Mouse (Mus musculus): ENCODE results near the gene Nell1.

The Nell1 gene

GRCm38 (mm10) chr7:50053704-50054103 is 79.0 kb downstream of the Nell1 start:
- DNase-seq: no peak

GRCm38 (mm10) chr7:50094461-50094860 is 119.8 kb downstream of the Nell1 start:
- no peak for DNase-seq

DNA sequence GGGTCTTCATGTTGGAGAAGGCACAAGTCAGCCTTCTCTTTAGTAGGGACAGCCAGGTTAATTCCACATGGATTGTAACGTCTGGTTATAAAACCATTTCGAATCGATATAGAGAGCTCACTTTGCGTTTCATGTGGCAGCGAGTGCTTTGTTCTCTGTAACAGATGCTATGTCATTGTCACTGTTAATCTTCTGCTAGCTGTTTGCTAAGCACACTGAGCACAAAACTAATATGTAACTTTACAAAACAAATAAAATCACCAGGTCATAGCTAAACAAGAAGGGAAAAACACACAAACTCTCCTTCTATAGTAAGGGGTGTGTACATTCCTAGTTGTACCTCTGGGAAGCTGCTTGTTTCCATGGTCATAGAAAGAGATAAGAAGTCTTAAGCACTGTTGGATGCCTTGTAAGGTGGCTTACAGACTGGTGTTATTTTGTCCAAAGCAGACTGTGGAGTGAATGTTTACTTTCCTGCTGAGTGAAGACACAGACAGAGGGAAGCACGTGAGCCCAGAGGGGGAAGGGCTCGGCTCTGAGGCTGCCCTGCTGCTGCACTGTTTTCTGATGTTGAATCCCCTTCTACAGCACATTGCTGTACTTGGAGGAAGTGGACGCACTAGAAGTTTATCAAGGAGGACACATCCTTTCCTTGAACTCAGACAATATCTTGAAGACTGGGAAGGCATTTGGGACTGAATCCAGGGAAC is 131.1 kb downstream of the Nell1 start:
- DNase-seq: no peak

GRCm38 (mm10) chr7:50107261-50107660 is 132.6 kb downstream of the Nell1 start:
- no peak for DNase-seq

DNA sequence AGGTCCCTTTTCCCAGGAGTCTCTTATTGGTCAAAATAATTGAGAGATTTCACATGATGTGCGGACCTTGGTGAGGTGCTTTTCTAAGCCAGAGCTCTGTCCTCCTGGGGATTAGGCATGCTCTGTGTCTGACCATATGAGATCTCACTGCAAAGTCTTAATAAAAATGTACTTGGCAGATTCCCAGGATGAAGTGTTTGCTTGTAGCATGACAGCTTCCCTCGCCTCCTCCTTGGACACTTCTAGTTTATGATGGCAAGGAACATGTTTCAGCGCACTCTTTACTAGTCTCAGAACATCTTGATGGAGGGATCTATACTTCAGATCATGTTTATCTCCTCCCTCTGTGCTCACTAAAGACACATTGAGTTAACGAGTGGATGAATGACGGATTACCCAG is 143.7 kb downstream of the Nell1 start:
- no peak for DNase-seq

GRCm38 (mm10) chr7:50137706-50138105 is 163.0 kb downstream of the Nell1 start:
- DNase-seq: no peak

DNA sequence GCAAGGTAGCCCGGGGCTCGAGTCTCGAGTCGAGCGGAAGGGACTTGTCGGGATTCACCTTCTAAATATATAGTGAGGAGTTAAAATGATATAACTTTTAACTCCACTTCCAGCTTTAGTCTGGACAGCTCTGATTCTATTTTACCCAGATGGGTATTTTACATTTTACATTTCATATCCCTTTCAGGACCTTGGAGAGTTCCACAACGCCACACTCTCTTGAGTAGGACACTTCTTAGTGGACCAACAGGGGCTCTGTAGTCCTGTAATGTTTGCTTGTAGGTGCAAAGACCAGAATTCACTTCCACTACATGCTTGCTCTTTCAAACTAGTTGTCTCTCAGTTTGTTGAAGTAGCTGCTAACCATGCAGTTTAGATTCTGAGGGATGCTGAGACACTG is 174.7 kb downstream of the Nell1 start:
- no peak for DNase-seq

- no peak for DNase-seq
Measured at GRCm38 (mm10) chr7:50150838-50151237, 176.2 kb downstream of the Nell1 start.

DNA sequence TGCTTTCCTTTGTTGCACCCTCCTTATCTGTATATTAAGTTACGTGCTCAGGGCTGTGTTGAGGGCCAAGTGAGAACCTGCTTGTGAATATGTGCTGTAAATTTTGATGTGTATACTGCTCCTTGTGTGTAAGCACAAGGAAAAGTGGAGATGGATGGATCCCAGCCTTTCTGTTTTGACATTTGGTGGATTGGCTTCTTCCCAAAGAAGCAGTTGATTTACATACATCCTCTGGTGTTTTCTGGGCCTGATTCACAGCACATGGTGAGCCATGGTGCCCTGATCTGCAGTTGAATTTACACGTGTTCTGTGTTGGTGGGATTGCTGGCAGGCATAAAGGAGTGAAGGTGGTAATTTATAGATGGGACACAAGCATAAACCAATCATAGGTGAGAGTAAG is 179.0 kb downstream of the Nell1 start:
- DNase-seq: no peak

GRCm38 (mm10) chr7:50162602-50163001 is 187.9 kb downstream of the Nell1 start:
- DNase-seq: no peak

GRCm38 (mm10) chr7:50168778-50169177 is 194.1 kb downstream of the Nell1 start:
- DNase-seq: no peak

GRCm38 (mm10) chr7:50186306-50186705 is 211.6 kb downstream of the Nell1 start:
- no peak for DNase-seq

DNA sequence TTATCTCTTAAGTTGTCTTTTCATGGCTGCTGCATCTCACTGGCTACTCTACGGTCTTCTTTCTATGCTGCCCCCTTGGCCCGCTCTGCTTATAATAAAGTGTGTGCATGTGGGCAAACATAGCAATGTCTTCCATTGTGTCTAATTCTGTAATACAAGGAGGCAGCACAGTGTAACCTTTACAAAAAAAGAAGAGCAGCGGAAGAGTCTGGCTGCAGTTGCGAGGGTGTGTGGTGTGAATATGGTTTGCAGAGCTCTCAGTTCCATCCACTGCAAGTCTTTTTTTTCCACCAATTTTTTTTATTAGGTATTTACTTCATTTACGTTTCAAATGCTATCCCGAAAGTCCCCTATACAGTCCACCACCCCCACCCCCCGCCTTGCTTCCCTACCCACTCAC is 219.3 kb downstream of the Nell1 start:
- DNase-seq: no peak

GRCm38 (mm10) chr7:50195080-50195611 is 220.5 kb downstream of the Nell1 start:
- DNase-seq: peak in 1 of 2 experiments; percentile 7

GRCm38 (mm10) chr7:50205268-50205667 is 230.6 kb downstream of the Nell1 start:
- peak in 1 of 2 experiments; percentile 0 for DNase-seq

- no peak for DNase-seq
Measured at GRCm38 (mm10) chr7:50210678-50211251, 236.1 kb downstream of the Nell1 start.

- DNase-seq: no peak
Measured at GRCm38 (mm10) chr7:50221849-50222248, 247.2 kb downstream of the Nell1 start.

GRCm38 (mm10) chr7:50226621-50227020 is 252.0 kb downstream of the Nell1 start:
- no peak for DNase-seq

DNA sequence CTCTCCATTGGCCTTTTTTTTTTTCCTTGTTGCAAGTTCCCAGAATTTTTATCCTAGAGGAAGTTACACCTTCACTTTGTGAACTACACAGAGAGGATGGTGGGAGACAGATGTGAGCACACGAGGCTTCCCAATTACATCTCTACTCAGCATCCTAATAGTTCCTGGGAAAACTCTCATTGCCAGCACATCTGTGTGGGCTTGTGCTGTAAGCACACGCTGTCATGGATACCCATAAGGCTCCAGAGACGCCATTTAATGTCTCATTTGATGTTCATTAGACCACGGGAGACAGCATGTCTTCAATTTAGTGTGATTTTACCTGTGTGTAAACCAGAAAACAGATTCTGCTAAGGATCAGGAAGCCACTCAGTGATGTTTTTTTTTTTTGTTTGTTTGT is 253.6 kb downstream of the Nell1 start:
- DNase-seq: no peak

DNA sequence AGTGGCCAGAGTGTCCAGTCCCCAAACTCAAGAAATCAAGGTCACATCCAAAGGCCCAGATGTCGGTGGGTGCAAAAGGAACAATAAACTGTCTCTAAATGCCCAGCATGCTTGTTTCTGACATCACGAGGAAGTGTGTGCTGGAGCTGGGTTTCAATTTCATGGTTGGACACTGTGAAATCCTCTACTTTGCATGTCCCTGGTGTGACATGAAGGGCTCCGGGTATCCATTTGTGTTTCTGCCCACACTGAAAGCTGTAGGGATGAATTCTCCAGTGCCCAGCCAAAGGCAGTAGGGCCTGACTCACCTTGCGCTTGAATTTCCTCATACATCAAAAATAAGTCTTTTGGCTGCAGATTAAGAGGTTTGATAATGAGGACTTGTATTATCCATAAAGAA is 266.5 kb downstream of the Nell1 start:
- DNase-seq: no peak

GRCm38 (mm10) chr7:50241634-50242273 is 267.1 kb downstream of the Nell1 start:
- no peak for DNase-seq

DNA sequence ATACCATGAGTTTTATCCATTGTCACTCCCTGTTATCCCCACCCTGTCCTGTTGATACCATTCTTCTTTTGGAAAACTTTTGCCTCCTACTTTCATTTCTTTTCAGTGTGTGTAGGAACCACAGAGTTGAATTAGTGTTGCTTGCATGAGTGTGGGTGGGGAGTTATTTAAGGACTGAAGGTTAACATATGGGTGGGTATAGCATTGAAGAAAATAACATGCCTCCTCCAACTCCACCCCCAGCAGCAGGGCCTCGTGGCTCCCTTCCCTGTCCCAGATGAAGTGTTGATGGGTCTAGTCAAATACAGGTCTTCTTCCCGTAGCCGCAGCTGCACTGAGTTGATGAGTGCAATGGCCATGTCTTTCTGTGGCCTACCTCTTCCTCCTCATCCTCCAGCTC is 278.5 kb downstream of the Nell1 start:
- DNase-seq: no peak

GRCm38 (mm10) chr7:50260016-50260415 is 285.4 kb downstream of the Nell1 start:
- DNase-seq: no peak

DNA sequence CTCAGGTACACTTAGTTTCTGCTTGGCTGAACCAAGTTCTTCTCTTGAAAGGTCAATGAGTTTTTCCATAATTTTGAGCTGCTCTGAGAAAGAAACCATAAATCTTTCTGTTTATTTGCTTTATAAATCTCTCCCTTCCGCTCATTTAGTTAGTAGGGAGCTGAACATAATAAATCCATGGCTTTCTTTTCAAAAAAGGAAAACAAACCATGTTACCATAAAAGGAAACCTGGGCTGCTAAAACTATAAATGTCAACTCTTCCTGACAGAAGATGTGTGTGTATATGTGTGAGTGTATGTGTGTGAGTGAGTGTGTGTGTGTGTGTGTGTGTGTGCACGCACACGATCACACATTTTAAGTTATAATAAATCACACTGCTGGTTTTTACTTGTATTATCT is 320.8 kb downstream of the Nell1 start:
- no peak for DNase-seq

All from lung, adult 18-20 months (tissue).